Mouse (Mus musculus): ENCODE results near the gene Add3. TPM values are rescaled to one million over a fixed set of nuclear protein-coding genes. Genes with fewer than 3 reads are reported as not detected.

The Add3 gene
- polyA plus RNA-seq, 1 experiment from 2014 or later, result 85.6 TPM

Other genes starting within 250 kb of the Add3 start
- gene Xpnpep1, start 100.2 kb upstream of the Add3 start, polyA plus RNA-seq (2015; fragmentation: Nextera tagmentation; extraction: Ambion mirVana), result 148 and 168 TPM in 2 replicates
- gene Mxi1, start 170.1 kb downstream of the Add3 start, polyA plus RNA-seq (2015; fragmentation: Nextera tagmentation; extraction: Ambion mirVana), result 37.3 and 40.2 TPM in 2 replicates
- not detected in 2 replicates for gene Gm10197, start 231.3 kb downstream of the Add3 start, polyA plus RNA-seq (2015; fragmentation: Nextera tagmentation; extraction: Ambion mirVana)

Measured in kidney, embryonic 15.5 days (tissue).